Mouse (Mus musculus) midbrain, embryonic 14.5 days (tissue): ENCODE measurements around the gene Abhd2. TPM values are rescaled to one million over a fixed set of nuclear protein-coding genes. Genes with fewer than 3 reads are reported as not detected.
"Not testable (repeated sequence)": the region's sequence is repeated elsewhere in the genome, so short reads cannot be mapped to it uniquely, and the experiment has no call there.

ENCODE experiments used
- ATAC-seq: fragments of 200-750 bp; cut with Nextera tagmentation; 2 replicates; pipeline ENCODE4 v1.8.0; 2017; ENCODE audit warnings: moderate number of reproducible peaks, moderate library complexity; ENCODE audit not compliant: low FRiP score, low TSS enrichment
- DNase-seq: peaks from one replicate; pipeline ENCODE4 v3.0.0-alpha.2; 2015
- H3K27ac ChIP-seq: fragments of 300-500 bp; sonication (generic); replicated peaks from 2 replicates; pipeline ENCODE4 v1.5.1; 2014; ENCODE audit warnings: mild to moderate bottlenecking, low read depth, low read length, moderate library complexity
- H3K27me3 ChIP-seq: fragments of 300-500 bp; sonication (generic); 2 replicates; pipeline ENCODE4 v1.6.1; 2014; ENCODE audit warnings: low read length, control low read depth, mixed read lengths; ENCODE audit not compliant: control insufficient read depth, insufficient read depth
- H3K36me3 ChIP-seq: fragments of 300-500 bp; sonication (generic); 2 replicates; pipeline ENCODE4 v1.6.1; 2014; ENCODE audit warnings: low read length, control low read depth; ENCODE audit not compliant: control insufficient read depth, insufficient read depth
- H3K4me1 ChIP-seq: fragments of 300-500 bp; sonication (generic); 2 replicates; pipeline ENCODE4 v1.6.1; 2014; ENCODE audit warnings: mild to moderate bottlenecking, antibody characterized with exemption, low read length, control low read depth; ENCODE audit not compliant: control insufficient read depth, insufficient read depth
- H3K4me2 ChIP-seq: fragments of 300-500 bp; sonication (generic); 2 replicates; pipeline ENCODE4 v1.6.1; 2014; ENCODE audit warnings: mild to moderate bottlenecking, low read length, moderate library complexity
- H3K4me3 ChIP-seq: fragments of 300-500 bp; sonication (generic); replicated peaks from 2 replicates; pipeline ENCODE4 v1.5.1; 2014; ENCODE audit warnings: low read depth, low read length
- H3K9ac ChIP-seq: fragments of 300-500 bp; sonication (generic); replicated peaks from 2 replicates; pipeline ENCODE4 v1.6.1; 2014; ENCODE audit warnings: mild to moderate bottlenecking, low read length, moderate library complexity
- H3K9me3 ChIP-seq: fragments of 300-500 bp; sonication (generic); 2 replicates; pipeline ENCODE4 v1.6.1; 2016; ENCODE audit warnings: low read length, control low read depth, mixed read lengths; ENCODE audit not compliant: control insufficient read depth
- WGBS: fragments of 180-500 bp; shearing (Covaris S2); extraction: QIAGEN DNeasy Blood & Tissue Kit; methylation state at CpG from one replicate; pipeline ENCODE4 v1.1.7; 2014; 5-methylcytosine and 5-hydroxymethylcytosine counted together
- polyA plus RNA-seq: library from polyadenylated mRNA; unstranded; fragments of >200 nt; fragmentation: Nextera tagmentation; extraction: Ambion mirVana; gene quantifications from 2 replicates; pipeline ENCODE4 v1.2.1, GENCODE M21; 2014

Abhd2 gene
- polyA plus RNA-seq, 1 experiment from 2014 or later: 21.5 TPM

DNA sequence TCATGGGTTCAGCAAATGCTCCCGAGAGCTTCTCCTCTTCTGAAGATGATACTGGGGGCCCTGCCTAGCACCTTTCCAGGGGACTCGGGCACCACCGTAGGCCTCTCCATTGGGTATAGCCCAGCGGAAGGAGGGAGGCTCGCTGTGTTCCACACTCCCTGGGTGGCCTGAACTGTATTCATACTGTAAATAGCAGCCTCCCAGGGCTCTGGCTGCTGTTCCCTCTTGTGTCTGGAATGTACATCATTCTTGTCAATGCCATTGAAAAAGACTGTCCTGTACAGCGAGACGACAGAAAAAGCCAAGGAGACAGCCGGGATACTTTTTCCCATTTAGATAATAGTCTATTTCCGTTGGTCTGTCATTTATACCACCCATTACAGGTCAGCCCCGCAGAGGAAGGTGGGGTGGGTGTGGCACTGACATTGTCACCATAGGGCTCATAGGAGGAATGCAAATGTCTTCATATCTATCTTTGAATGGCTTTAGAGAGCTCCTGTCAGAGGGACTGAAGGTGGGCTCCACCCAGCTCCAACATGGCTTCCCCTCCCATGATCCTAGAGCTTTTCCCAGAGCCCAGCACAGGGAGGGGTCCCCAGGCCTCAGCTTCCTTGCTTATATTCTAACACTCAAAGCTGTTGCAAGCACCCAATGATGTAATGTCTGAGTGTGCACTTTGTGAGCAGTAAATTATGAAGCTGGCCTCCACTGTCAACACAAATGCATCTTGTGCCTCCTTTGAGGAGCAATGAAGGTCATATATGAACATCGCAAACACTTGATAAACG lies 10.1 kb downstream of the Abhd2 start:
- Histone ChIP-seq H3K36me3 (no peaks in the 10 kb centered on the region), H3K4me1 (peaks cover 26% of the 10 kb centered on the region; the same call in 1 of the 2 replicates), H3K4me2 (no peak overlapping the region), H3K27ac (0 out of 2 replicates have a peak overlapping the region, but pooled peaks have one; percentile 10), H3K4me3 (no peak overlapping the region), H3K9ac (no peak overlapping the region), H3K9me3 (no peaks in the 10 kb centered on the region), H3K27me3 (no peaks in the 10 kb centered on the region)
- ATAC-seq: no peak
- WGBS: 94% methylated on average over 12 of the region's 12 CpGs
- DNase-seq: no peak

DNA sequence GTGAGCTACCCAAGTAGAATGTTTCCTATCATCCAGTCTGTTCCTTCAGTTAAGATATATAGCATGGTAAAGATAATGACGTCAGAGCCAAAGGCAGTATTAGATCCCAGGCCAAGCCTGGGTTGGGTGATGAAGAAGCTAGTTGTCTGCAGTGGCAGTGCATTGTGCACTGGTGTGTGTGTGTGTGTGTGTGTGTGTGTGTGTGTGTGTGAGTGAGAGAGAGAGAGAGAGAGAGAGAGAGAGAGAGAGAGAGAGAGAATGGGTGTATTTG lies 10.6 kb downstream of the Abhd2 start:
- not testable (repeated sequence) for H3K27me3 ChIP-seq, DNase-seq, H3K27ac ChIP-seq, H3K9me3 ChIP-seq, H3K36me3 ChIP-seq, H3K4me2 ChIP-seq, ATAC-seq, H3K4me3 ChIP-seq, H3K9ac ChIP-seq
- WGBS: 80% methylated on average over 1 of the region's 1 CpGs
- peaks cover 26% of the 10 kb centered on the region; the same call in 1 of the 2 replicates for H3K4me1 ChIP-seq

DNA sequence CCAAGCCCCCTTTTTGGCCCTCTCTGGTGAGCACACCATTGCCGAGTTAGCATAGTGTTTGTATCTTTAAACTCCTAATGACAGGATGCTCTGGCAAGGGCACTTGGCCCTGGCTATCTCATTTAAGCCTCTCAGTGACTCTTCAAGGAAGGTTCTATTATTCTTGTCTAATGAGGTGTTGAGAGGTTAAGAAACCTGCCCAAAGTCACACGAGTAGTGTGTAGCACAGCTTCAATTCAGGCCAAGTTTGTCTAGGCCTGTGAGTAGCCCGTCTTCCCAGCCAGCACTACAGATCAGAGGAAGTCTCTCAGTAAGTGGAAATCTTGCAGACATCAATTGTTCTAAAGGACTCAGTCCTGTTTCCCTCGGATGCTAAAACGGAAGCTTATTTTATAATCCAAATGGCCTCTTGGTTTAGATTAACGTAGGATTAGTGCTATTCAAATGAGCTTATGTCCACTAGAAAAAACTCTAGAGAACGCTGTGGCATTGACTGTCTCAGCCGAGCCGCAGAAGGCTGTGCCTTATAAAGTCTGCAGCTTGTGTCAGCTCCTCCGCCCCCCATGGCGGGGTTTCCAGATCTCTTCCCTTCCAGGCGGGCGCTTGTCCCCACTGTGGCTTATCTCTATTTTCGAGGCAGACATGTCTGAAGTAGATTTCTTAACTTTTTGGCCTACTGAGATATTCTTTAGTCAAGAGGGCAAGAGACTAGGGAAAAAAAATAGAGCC lies 11.3 kb downstream of the Abhd2 start:
- 23% methylated on average over 14 of the region's 14 CpGs for WGBS
- H3K27me3 ChIP-seq: no peaks in the 10 kb centered on the region
- no peak overlapping the region for H3K9ac ChIP-seq
- DNase-seq (peak; percentile 52), ATAC-seq (no peak)
- H3K9me3 ChIP-seq: no peaks in the 10 kb centered on the region
- H3K36me3 ChIP-seq: no peaks in the 10 kb centered on the region
- no peak overlapping the region for H3K27ac ChIP-seq
- H3K4me3 ChIP-seq: no peak overlapping the region
- H3K4me1 ChIP-seq: peaks cover 20% of the 10 kb centered on the region; the same call in 1 of the 2 replicates
- no peak overlapping the region for H3K4me2 ChIP-seq

DNA sequence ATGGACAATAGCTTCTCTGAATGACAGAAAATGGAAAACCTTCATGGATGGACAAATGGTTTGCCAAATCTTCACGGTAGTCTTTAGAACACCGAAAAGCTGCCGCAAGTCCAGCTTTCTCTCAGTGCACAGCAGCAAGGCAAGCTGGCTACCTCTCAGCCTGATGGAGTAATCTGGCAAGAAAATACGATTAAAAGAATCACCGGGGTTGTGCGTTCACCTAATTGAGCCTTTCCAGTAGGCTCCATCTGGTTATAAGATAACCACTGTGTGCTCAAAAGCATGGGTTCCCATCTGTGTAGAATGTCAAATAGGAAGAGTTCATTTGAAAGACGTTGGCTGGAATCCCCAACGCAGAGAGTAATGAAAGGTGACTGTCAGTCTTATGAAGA lies 11.9 kb downstream of the Abhd2 start:
- ATAC-seq (no peak), DNase-seq (no peak)
- 69% methylated on average over 8 of the region's 8 CpGs for WGBS
- Histone ChIP-seq H3K9ac (no peak overlapping the region), H3K4me3 (no peak overlapping the region), H3K4me1 (peaks cover 20% of the 10 kb centered on the region; the same call in 1 of the 2 replicates), H3K27me3 (no peaks in the 10 kb centered on the region), H3K27ac (no peak overlapping the region), H3K9me3 (no peaks in the 10 kb centered on the region), H3K4me2 (no peak overlapping the region), H3K36me3 (no peaks in the 10 kb centered on the region)

DNA sequence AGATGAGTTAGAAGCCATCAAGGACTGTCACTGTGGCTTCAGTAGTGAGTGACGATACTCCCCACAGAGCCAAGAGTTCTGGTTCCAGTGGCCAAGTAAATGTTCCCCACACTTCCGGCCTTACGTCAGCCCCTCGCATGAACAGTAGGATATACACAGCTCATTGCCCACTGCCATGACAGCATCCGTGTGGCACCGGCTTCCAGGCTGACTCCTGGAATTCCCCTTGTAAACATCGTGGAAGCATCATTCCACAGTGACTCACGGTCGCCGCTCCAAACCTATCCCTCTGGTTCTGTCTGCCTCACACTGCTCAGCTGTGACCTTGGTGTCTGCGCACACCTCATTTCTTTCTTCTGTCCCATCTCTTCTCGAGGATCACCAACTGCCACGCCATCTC lies 12.4 kb downstream of the Abhd2 start:
- no peak overlapping the region for H3K27ac ChIP-seq
- no peak for ATAC-seq
- WGBS: 97% methylated on average over 13 of the region's 13 CpGs

DNA sequence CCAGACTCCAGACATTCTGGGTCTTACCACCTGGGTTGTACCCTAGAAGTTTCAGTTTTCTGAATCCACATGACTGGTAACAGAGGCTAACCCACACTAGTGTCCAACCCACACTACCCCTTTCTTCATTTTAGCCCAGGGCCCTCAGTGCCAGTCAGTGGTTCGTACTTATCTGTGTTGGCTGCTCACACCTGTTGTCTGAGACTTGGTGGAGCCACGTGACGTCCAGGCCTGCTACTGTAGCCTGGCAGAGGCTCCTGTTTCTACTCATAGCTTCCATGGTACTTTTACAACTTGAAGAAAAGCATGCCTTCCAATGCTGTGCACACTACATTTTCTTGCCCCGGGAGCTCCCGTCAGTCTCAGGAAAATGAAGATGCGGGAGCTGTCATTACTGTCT lies 14.2 kb downstream of the Abhd2 start:
- Histone ChIP-seq H3K4me2 (no peak overlapping the region), H3K9ac (no peak overlapping the region), H3K4me1 (peaks cover 13% of the 10 kb centered on the region; the same call in 1 of the 2 replicates), H3K9me3 (no peaks in the 10 kb centered on the region), H3K27me3 (no peaks in the 10 kb centered on the region), H3K4me3 (no peak overlapping the region), H3K36me3 (no peaks in the 10 kb centered on the region), H3K27ac (no peak overlapping the region)
- DNase-seq: no peak
- 92% methylated on average over 6 of the region's 6 CpGs for WGBS
- ATAC-seq: no peak

More for the DNA sequence above, 12.4 kb downstream of the Abhd2 start:
- Histone ChIP-seq H3K4me3 (no peak overlapping the region), H3K4me2 (no peak overlapping the region), H3K36me3 (no peaks in the 10 kb centered on the region), H3K27me3 (no peaks in the 10 kb centered on the region), H3K4me1 (peaks cover 20% of the 10 kb centered on the region; the same call in 1 of the 2 replicates), H3K9me3 (no peaks in the 10 kb centered on the region), H3K9ac (no peak overlapping the region)
- no peak for DNase-seq

DNA sequence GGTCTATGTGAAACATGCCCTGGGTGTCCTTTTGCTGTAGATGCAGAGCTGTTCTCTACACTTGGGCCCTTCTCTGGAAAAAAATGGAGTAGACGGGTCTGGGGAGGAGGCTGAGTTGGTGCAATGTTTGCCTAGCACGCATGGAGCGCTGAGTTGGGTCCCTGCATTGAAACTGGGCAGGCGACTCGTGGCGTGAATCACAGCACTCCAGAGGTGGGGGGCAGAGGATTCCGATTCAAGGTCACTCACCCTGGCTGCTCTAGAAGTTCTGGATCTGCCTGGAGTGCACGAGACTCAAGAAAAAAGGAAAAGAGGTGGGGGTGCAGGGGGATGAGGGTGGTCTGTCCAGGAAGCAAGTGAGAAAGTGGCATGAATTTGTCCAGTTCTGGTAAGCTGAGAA lies 14.9 kb downstream of the Abhd2 start:
- Histone ChIP-seq H3K9me3 (no peaks in the 10 kb centered on the region), H3K4me2 (no peak overlapping the region), H3K4me1 (peaks cover 13% of the 10 kb centered on the region; the same call in 1 of the 2 replicates), H3K27ac (no peak overlapping the region), H3K27me3 (no peaks in the 10 kb centered on the region), H3K9ac (no peak overlapping the region), H3K36me3 (no peaks in the 10 kb centered on the region), H3K4me3 (no peak overlapping the region)
- 93% methylated on average over 8 of the region's 8 CpGs for WGBS
- ATAC-seq (no peak), DNase-seq (no peak)

DNA sequence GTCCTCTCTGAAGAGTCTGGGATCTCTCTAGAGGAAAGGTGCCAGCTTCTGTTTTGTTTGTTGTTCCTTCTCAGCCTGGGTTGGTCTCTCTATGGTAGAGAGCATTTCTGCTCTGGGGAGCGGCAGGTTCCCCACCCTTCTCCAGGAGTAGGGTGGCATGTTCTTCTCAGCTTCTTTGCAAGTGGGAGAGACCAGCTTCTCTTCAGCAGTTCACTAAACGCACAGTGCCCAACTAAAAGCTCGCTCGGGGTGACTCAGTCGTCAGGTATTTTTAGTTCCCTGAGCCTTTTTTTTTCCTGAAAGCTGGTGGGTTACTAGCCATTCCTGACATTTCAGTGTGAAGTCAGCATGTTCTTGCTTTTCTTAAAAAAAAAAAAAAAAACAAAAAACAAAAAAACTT lies 15.4 kb downstream of the Abhd2 start:
- no peak overlapping the region for H3K9ac ChIP-seq
- 98% methylated on average over 5 of the region's 5 CpGs for WGBS
- H3K4me3 ChIP-seq: no peak overlapping the region
- no peak for ATAC-seq
- H3K9me3 ChIP-seq: no peaks in the 10 kb centered on the region
- H3K36me3 ChIP-seq: no peaks in the 10 kb centered on the region
- no peaks in the 10 kb centered on the region for H3K27me3 ChIP-seq
- H3K4me2 ChIP-seq: no peak overlapping the region
- H3K4me1 ChIP-seq: peaks cover 14% of the 10 kb centered on the region
- no peak overlapping the region for H3K27ac ChIP-seq
- DNase-seq: no peak
